In the genomic region with DNA sequence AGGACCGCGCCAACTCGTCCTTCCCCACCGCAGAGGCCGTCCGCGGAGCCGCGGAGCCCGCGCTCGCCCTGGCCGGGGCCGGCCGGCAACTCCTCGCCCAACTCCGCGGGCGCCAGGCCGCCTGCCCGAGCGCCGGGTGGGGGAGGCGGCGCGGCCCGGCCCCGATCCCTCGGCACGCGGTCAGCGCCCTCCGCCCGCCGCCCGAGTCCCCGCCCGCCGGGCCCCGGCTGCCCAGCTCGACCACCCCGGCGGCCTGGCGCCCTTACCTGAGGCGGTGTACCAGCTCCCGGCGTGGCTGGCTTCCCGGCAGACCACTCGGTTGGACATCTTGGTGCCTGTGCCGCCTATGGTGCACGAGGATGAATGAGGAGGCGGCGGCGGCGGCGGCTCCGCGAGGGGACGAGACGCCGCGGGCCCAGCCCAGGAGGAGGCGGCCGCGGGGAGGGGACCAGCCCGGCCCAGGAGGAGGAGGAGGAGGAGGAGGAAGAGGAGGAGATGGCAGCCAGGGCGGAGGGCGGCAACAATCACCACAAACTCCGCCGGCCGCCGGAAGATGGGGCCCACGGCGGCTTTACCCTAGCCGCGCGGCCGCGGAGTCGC, we compare ENCODE assay signal across 7 mouse cellular contexts. TPM values are rescaled to one million over a fixed set of nuclear protein-coding genes. Genes with fewer than 3 reads are reported as not detected.
DNase-seq lines count a peak whose midpoint lies in the region; ATAC-seq and TF ChIP-seq lines count a peak whose summit lies in the region.

No protein-coding gene starts in this region.

- TF ChIP-seq CTCF in intestine, postnatal 0 days (IDR thresholded peaks at IDR 0.05; ENCODE audit: low read depth) = peak; percentile 34; the same call in 1 of the 2 replicates

- H3K27ac ChIP-seq in intestine, postnatal 0 days (ENCODE audit: low read depth, low read length) = peak overlapping the region; percentile 88
- H3K27ac ChIP-seq in limb, embryonic 10.5 days = peak overlapping the region; percentile 99
- peak overlapping the region; percentile 94 for H3K27ac ChIP-seq in midbrain, embryonic 11.5 days (ENCODE audit: low read depth, low read length)

- WGBS in intestine, postnatal 0 days = under 1% methylated on average over 57 of the region's 80 CpGs
- WGBS in limb, embryonic 10.5 days = under 1% methylated on average over 77 of the region's 80 CpGs
- under 1% methylated on average over 74 of the region's 80 CpGs for WGBS in midbrain, embryonic 11.5 days

- ATAC-seq in intestine, postnatal 0 days = peak; percentile 88
- peak; percentile 84 for ATAC-seq in midbrain, embryonic 11.5 days (ENCODE audit: low FRiP score)

- H3K27me3 ChIP-seq in intestine, postnatal 0 days (replicated peaks; ENCODE audit: control insufficient read depth, insufficient read depth, low read length) = no peaks in the 10 kb centered on the region
- H3K27me3 ChIP-seq in limb, embryonic 10.5 days (ENCODE audit: low read depth, poor library complexity, severe bottlenecking) = no peaks in the 10 kb centered on the region
- no peaks in the 10 kb centered on the region for H3K27me3 ChIP-seq in midbrain, embryonic 11.5 days (ENCODE audit: control insufficient read depth, insufficient read depth, low read length)

- peaks cover 4% of the 10 kb centered on the region; the same call in 1 of the 2 replicates for H3K4me1 ChIP-seq in intestine, postnatal 0 days (replicated peaks; ENCODE audit: control insufficient read depth, insufficient read depth, low read length)
- peaks cover 23% of the 10 kb centered on the region for H3K4me1 ChIP-seq in limb, embryonic 10.5 days
- peaks cover 13% of the 10 kb centered on the region for H3K4me1 ChIP-seq in midbrain, embryonic 11.5 days (ENCODE audit: control insufficient read depth, insufficient read depth, low read length)

- no peaks in the 10 kb centered on the region for H3K9me3 ChIP-seq in intestine, postnatal 0 days (ENCODE audit: control insufficient read depth)
- no peaks in the 10 kb centered on the region for H3K9me3 ChIP-seq in limb, embryonic 10.5 days (replicated peaks)
- no peaks in the 10 kb centered on the region for H3K9me3 ChIP-seq in midbrain, embryonic 11.5 days (ENCODE audit: control insufficient read depth, low read length)

- peak overlapping the region; percentile 91 for H3K4me3 ChIP-seq in intestine, postnatal 0 days (ENCODE audit: low read depth, low read length)
- H3K4me3 ChIP-seq in limb, embryonic 10.5 days = peak overlapping the region; percentile 94
- H3K4me3 ChIP-seq in midbrain, embryonic 11.5 days (ENCODE audit: low read depth, low read length) = peak overlapping the region; percentile 91

- peak overlapping the region; percentile 83 for H3K9ac ChIP-seq in intestine, postnatal 0 days (ENCODE audit: low read depth, low read length)
- H3K9ac ChIP-seq in midbrain, embryonic 11.5 days (ENCODE audit: low read length) = peak overlapping the region; percentile 85

- H3K4me2 ChIP-seq in intestine, postnatal 0 days (replicated peaks; ENCODE audit: low read depth) = peak overlapping the region; percentile 94
- peak overlapping the region; percentile 79 for H3K4me2 ChIP-seq in midbrain, embryonic 11.5 days

- H3K36me3 ChIP-seq in intestine, postnatal 0 days (ENCODE audit: control insufficient read depth, insufficient read depth) = 0 out of 2 replicates have a peak, but pooled peaks cover 8% of the 10 kb centered on the region
- peaks cover 21% of the 10 kb centered on the region for H3K36me3 ChIP-seq in limb, embryonic 10.5 days
- 0 out of 2 replicates have a peak, but pooled peaks cover 2% of the 10 kb centered on the region for H3K36me3 ChIP-seq in midbrain, embryonic 11.5 days (ENCODE audit: control insufficient read depth, insufficient read depth, low read length)

- DNase-seq in adrenal gland, adult 2 months = peak; percentile 95
- peak; percentile 55 for DNase-seq in embryo, embryonic 11.5 days (ENCODE audit: low read depth, low spot score)
- DNase-seq in gastrocnemius, postnatal 4 days (ENCODE audit: low spot score in 2 of 2) = peak; percentile 73 to 86
- DNase-seq in limb, embryonic 10.5 days (ENCODE audit: low spot score) = peak; percentile 82
- DNase-seq in midbrain, embryonic 11.5 days (ENCODE audit: low spot score, missing footprints) = peak; percentile 94
- peak; percentile 66 for DNase-seq in skeletal muscle tissue, adult 2 months (ENCODE audit: low read depth, low spot score)

RNA-seq across cellular contexts. Expression of a gene that starts 0.8 kb away (rescaled TPM):
- total RNA-seq in adrenal gland, adult 2 months (2021) = 100 to 1,000 TPM; 100 to 104 TPM
- 57.4 and 61.3 TPM in 2 replicates for polyA plus RNA-seq in adrenal gland, adult 2 months (2012; rRNA removed)
- 10 to 100 TPM; 79.1 to 88.6 TPM for total RNA-seq in gastrocnemius, postnatal 4 days (2021)
- 40.7 and 42.6 TPM in 2 replicates for polyA plus RNA-seq in intestine, postnatal 0 days (2015; fragmentation: Nextera tagmentation; extraction: Ambion mirVana)
- polyA plus RNA-seq in limb, embryonic 10.5 days (2016; fragmentation: Nextera tagmentation; extraction: Ambion mirVana) = 94.8 and 96.7 TPM in 2 replicates
- polyA plus RNA-seq in midbrain, embryonic 11.5 days (2014; fragmentation: Nextera tagmentation; extraction: Ambion mirVana) = 85.9 and 90.2 TPM in 2 replicates

RNA-seq across cellular contexts. Expression of a gene that starts 29.2 kb away (rescaled TPM):
- total RNA-seq in adrenal gland, adult 2 months (2021) = 10 to 100 TPM; 78.9 to 85.8 TPM
- 26.9 and 34.0 TPM in 2 replicates for polyA plus RNA-seq in adrenal gland, adult 2 months (2012; rRNA removed)
- total RNA-seq in gastrocnemius, postnatal 4 days (2021) = 10 to 100 TPM; 75.4 to 84.5 TPM
- polyA plus RNA-seq in intestine, postnatal 0 days (2015; fragmentation: Nextera tagmentation; extraction: Ambion mirVana) = 183 and 185 TPM in 2 replicates
- 262 and 302 TPM in 2 replicates for polyA plus RNA-seq in limb, embryonic 10.5 days (2016; fragmentation: Nextera tagmentation; extraction: Ambion mirVana)
- 276 and 277 TPM in 2 replicates for polyA plus RNA-seq in midbrain, embryonic 11.5 days (2014; fragmentation: Nextera tagmentation; extraction: Ambion mirVana)

RNA-seq across cellular contexts. Expression of a gene that starts 44.3 kb away (rescaled TPM):
- total RNA-seq in adrenal gland, adult 2 months (2021) = 10 to 100 TPM; 26.1 to 33.4 TPM
- 11.0 and 12.5 TPM in 2 replicates for polyA plus RNA-seq in adrenal gland, adult 2 months (2012; rRNA removed)
- total RNA-seq in gastrocnemius, postnatal 4 days (2021) = 10 to 100 TPM; 53.2 to 54.4 TPM
- polyA plus RNA-seq in intestine, postnatal 0 days (2015; fragmentation: Nextera tagmentation; extraction: Ambion mirVana) = 10.5 and 12.1 TPM in 2 replicates
- polyA plus RNA-seq in limb, embryonic 10.5 days (2016; fragmentation: Nextera tagmentation; extraction: Ambion mirVana) = 17.6 and 19.4 TPM in 2 replicates
- polyA plus RNA-seq in midbrain, embryonic 11.5 days (2014; fragmentation: Nextera tagmentation; extraction: Ambion mirVana) = 46.8 and 48.8 TPM in 2 replicates

Comparison
In these comparisons a context has a peak if more than half of its experiments do, and no peak if none do; other contexts are left out.
1. Peak in every context shown above with its lines: DNase-seq, ATAC-seq, H3K4me3 ChIP-seq and H3K27ac ChIP-seq.